Mouse (Mus musculus) forebrain, embryonic 13.5 days (tissue): Measurements from ENCODE around the gene Fxr1. TPM values are rescaled to one million over a fixed set of nuclear protein-coding genes. Genes with fewer than 3 reads are reported as not detected.

Experiments used
- ATAC-seq: fragments of 200-750 bp; cut with Nextera tagmentation; 2 replicates; pipeline ENCODE4 v1.8.0; 2017
- H3K27ac ChIP-seq: fragments of 300-500 bp; sonication (generic); 2 replicates; pipeline ENCODE4 v1.5.1; 2015; ENCODE audit warnings: inconsistent platforms, mild to moderate bottlenecking, moderate library complexity
- H3K27me3 ChIP-seq: fragments of 300-500 bp; sonication (generic); 2 replicates; pipeline ENCODE4 v1.6.1; 2015; ENCODE audit warnings: mild to moderate bottlenecking, inconsistent platforms
- H3K36me3 ChIP-seq: fragments of 300-500 bp; sonication (generic); 2 replicates; pipeline ENCODE4 v1.6.1; 2015; ENCODE audit warnings: mild to moderate bottlenecking, inconsistent platforms; ENCODE audit not compliant: poor library complexity, severe bottlenecking
- H3K4me1 ChIP-seq: fragments of 300-500 bp; sonication (generic); 2 replicates; pipeline ENCODE4 v1.6.1; 2015; ENCODE audit warnings: inconsistent platforms
- H3K4me2 ChIP-seq: fragments of 300-500 bp; sonication (generic); 2 replicates; pipeline ENCODE4 v1.6.1; 2015; ENCODE audit warnings: inconsistent platforms, mild to moderate bottlenecking, moderate library complexity
- H3K4me3 ChIP-seq: fragments of 300-500 bp; sonication (generic); 2 replicates; pipeline ENCODE4 v1.5.1; 2015; ENCODE audit warnings: mild to moderate bottlenecking, inconsistent platforms
- H3K9ac ChIP-seq: fragments of 300-500 bp; sonication (generic); 2 replicates; pipeline ENCODE4 v1.6.1; 2015; ENCODE audit warnings: mild to moderate bottlenecking, inconsistent platforms
- H3K9me3 ChIP-seq: fragments of 300-500 bp; sonication (generic); replicated peaks from 2 replicates; pipeline ENCODE4 v1.6.1; 2016; ENCODE audit warnings: inconsistent platforms
- WGBS: fragments of 180-500 bp; shearing (Covaris S2); methylation state at CpG from one replicate; pipeline ENCODE4 v1.1.7; 2015; 5-methylcytosine and 5-hydroxymethylcytosine counted together
- polyA plus RNA-seq: library from polyadenylated mRNA; unstranded; fragments of >200 nt; fragmentation: Nextera tagmentation; extraction: Ambion mirVana; gene quantifications from 2 replicates; pipeline ENCODE4 v1.2.1, GENCODE M21; 2015

Gene Fxr1
- polyA plus RNA-seq, 1 experiment from 2014 or later = 50.7 TPM

GRCm38 (mm10) chr3:34119869-34120268 lies 100.1 kb downstream of the Fxr1 start:
- 70% methylated on average over 4 of the region's 4 CpGs for WGBS
- Histone ChIP-seq H3K4me1 (peaks cover 3% of the 10 kb centered on the region), H3K4me2 (no peak overlapping the region), H3K9ac (no peak overlapping the region), H3K4me3 (no peak overlapping the region), H3K27me3 (no peaks in the 10 kb centered on the region), H3K9me3 (no peaks in the 10 kb centered on the region), H3K27ac (no peak overlapping the region), H3K36me3 (no peaks in the 10 kb centered on the region)
- ATAC-seq = no peak

Other genes with a start within 250 kb of the Fxr1 start
- 68.3 and 69.4 TPM in 2 replicates for gene Ttc14, start 220.1 kb upstream of the Fxr1 start, polyA plus RNA-seq
- 7.8 and 10.5 TPM in 2 replicates for gene Ccdc39, start 175.6 kb upstream of the Fxr1 start, polyA plus RNA-seq
- gene Dnajc19, start 61.4 kb downstream of the Fxr1 start, polyA plus RNA-seq = 147 and 162 TPM in 2 replicates